Mouse (Mus musculus): ENCODE measurements around the gene Dusp3. TPM values are rescaled to one million over a fixed set of nuclear protein-coding genes. Genes with fewer than 3 reads are reported as not detected.

Dusp3 gene
- polyA plus RNA-seq, 1 experiment from 2014 or later = 16.9 TPM

GRCm38 (mm10) chr11:101971410-101971809, 15.4 kb downstream of the Dusp3 start:
- Histone ChIP-seq H3K27me3 (ENCODE audit: insufficient read depth, low read length) (peaks cover 12% of the 10 kb centered on the region; the same call in 1 of the 2 replicates), H3K4me2 (no peak overlapping the region), H3K9ac (no peak overlapping the region), H3K27ac (ENCODE audit: low read depth) (no peak overlapping the region), H3K9me3 (ENCODE audit: low read depth, low read length) (no peaks in the 10 kb centered on the region), H3K36me3 (ENCODE audit: insufficient read depth) (no peaks in the 10 kb centered on the region), H3K4me3 (ENCODE audit: low read depth, low read length) (no peak overlapping the region), H3K4me1 (ENCODE audit: insufficient read depth) (no peaks in the 10 kb centered on the region)
- peak; percentile 73 for TF ChIP-seq CTCF (IDR thresholded peaks at IDR 0.05; ENCODE audit: low read depth)
- WGBS = 35% methylated on average over 3 of the region's 3 CpGs
- DNase-seq (peak; percentile 46), ATAC-seq (ENCODE audit: insufficient read depth) (no peak)

- no peak for TF ChIP-seq CTCF (IDR thresholded peaks at IDR 0.05; ENCODE audit: low read depth)
- H3K9ac ChIP-seq = no peak overlapping the region
- no peak overlapping the region for H3K27ac ChIP-seq (ENCODE audit: low read depth)
- H3K4me3 ChIP-seq (ENCODE audit: low read depth, low read length) = no peak overlapping the region
- no peaks in the 10 kb centered on the region for H3K4me1 ChIP-seq (ENCODE audit: insufficient read depth)
- WGBS = 80% methylated on average over 13 of the region's 13 CpGs
- H3K27me3 ChIP-seq (ENCODE audit: insufficient read depth, low read length) = peaks cover 27% of the 10 kb centered on the region
- DNase-seq (no peak), ATAC-seq (ENCODE audit: insufficient read depth) (no peak)
- no peaks in the 10 kb centered on the region for H3K36me3 ChIP-seq (ENCODE audit: insufficient read depth)
- no peak overlapping the region for H3K4me2 ChIP-seq
- H3K9me3 ChIP-seq (ENCODE audit: low read depth, low read length) = no peaks in the 10 kb centered on the region
Observed at GRCm38 (mm10) chr11:101969835-101970234, 17.0 kb downstream of the Dusp3 start.

- Histone ChIP-seq H3K36me3 (ENCODE audit: insufficient read depth) (no peaks in the 10 kb centered on the region), H3K4me2 (no peak overlapping the region), H3K27me3 (ENCODE audit: insufficient read depth, low read length) (peaks cover 38% of the 10 kb centered on the region), H3K9ac (no peak overlapping the region), H3K27ac (ENCODE audit: low read depth) (no peak overlapping the region), H3K9me3 (ENCODE audit: low read depth, low read length) (no peaks in the 10 kb centered on the region), H3K4me3 (ENCODE audit: low read depth, low read length) (no peak overlapping the region), H3K4me1 (ENCODE audit: insufficient read depth) (0 out of 2 replicates have a peak, but pooled peaks cover 4% of the 10 kb centered on the region)
- ATAC-seq (ENCODE audit: insufficient read depth) = peak; percentile 68
- peak; percentile 94 for DNase-seq
- TF ChIP-seq CTCF (IDR thresholded peaks at IDR 0.05; ENCODE audit: low read depth) = peak; percentile 96
- 0% methylated on average over 5 of the region's 5 CpGs for whole genome bisulfite sequencing
Observed at GRCm38 (mm10) chr11:101968791-101969190, 18.0 kb downstream of the Dusp3 start.

- no peak overlapping the region for H3K9ac ChIP-seq
- ATAC-seq (ENCODE audit: insufficient read depth) = peak; percentile 23; the same call in 1 of the 2 replicates
- no peaks in the 10 kb centered on the region for H3K36me3 ChIP-seq (ENCODE audit: insufficient read depth)
- H3K4me2 ChIP-seq = no peak overlapping the region
- no peak for DNase-seq
- 8% methylated on average over 7 of the region's 7 CpGs for WGBS
- H3K4me1 ChIP-seq (ENCODE audit: insufficient read depth) = peaks cover 8% of the 10 kb centered on the region; the same call in 1 of the 2 replicates
- no peak for TF ChIP-seq CTCF (IDR thresholded peaks at IDR 0.05; ENCODE audit: low read depth)
- no peak overlapping the region for H3K4me3 ChIP-seq (ENCODE audit: low read depth, low read length)
- no peaks in the 10 kb centered on the region for H3K9me3 ChIP-seq (ENCODE audit: low read depth, low read length)
- peaks cover 43% of the 10 kb centered on the region for H3K27me3 ChIP-seq (ENCODE audit: insufficient read depth, low read length)
- H3K27ac ChIP-seq (ENCODE audit: low read depth) = no peak overlapping the region
Observed at GRCm38 (mm10) chr11:101968311-101968710, 18.5 kb downstream of the Dusp3 start.

- H3K4me3 ChIP-seq (ENCODE audit: low read depth, low read length) = no peak within 1 kb of the TSS
- no peak for DNase-seq
- no peak within 1 kb of the TSS for H3K4me2 ChIP-seq
- H3K27me3 ChIP-seq (ENCODE audit: insufficient read depth, low read length) = peaks cover 55% of the 10 kb centered on the region
- no peak within 1 kb of the TSS for H3K9ac ChIP-seq
- 20% methylated on average over 10 of the region's 10 CpGs for WGBS
- ATAC-seq (ENCODE audit: insufficient read depth) = no peak
- H3K9me3 ChIP-seq (ENCODE audit: low read depth, low read length) = no peaks in the 10 kb centered on the region
- H3K4me1 ChIP-seq (ENCODE audit: insufficient read depth) = peaks cover 8% of the 10 kb centered on the region; the same call in 1 of the 2 replicates
- no peak within 1 kb of the TSS for H3K27ac ChIP-seq (ENCODE audit: low read depth)
- TF ChIP-seq CTCF (IDR thresholded peaks at IDR 0.05; ENCODE audit: low read depth) = no peak
- H3K36me3 ChIP-seq (ENCODE audit: insufficient read depth) = no peaks in the 10 kb centered on the region
Observed at GRCm38 (mm10) chr11:101966965-101967614, 19.7 kb downstream of the Dusp3 start, which contains the start of gene Sost. Sost (minus strand) TSS chr11:101967015.

GRCm38 (mm10) chr11:101965553-101965952, 21.3 kb downstream of the Dusp3 start:
- H3K4me2 ChIP-seq = no peak overlapping the region
- DNase-seq = no peak
- H3K4me1 ChIP-seq (ENCODE audit: insufficient read depth) = peaks cover 8% of the 10 kb centered on the region; the same call in 1 of the 2 replicates
- no peak for ATAC-seq (ENCODE audit: insufficient read depth)
- TF ChIP-seq CTCF (IDR thresholded peaks at IDR 0.05; ENCODE audit: low read depth) = no peak
- 7% methylated on average over 2 of the region's 2 CpGs for WGBS
- no peaks in the 10 kb centered on the region for H3K9me3 ChIP-seq (ENCODE audit: low read depth, low read length)
- H3K4me3 ChIP-seq (ENCODE audit: low read depth, low read length) = no peak overlapping the region
- peaks cover 69% of the 10 kb centered on the region for H3K27me3 ChIP-seq (ENCODE audit: insufficient read depth, low read length)
- no peak overlapping the region for H3K9ac ChIP-seq
- H3K27ac ChIP-seq (ENCODE audit: low read depth) = no peak overlapping the region
- H3K36me3 ChIP-seq (ENCODE audit: insufficient read depth) = no peaks in the 10 kb centered on the region

- 10% methylated on average over 8 of the region's 8 CpGs for WGBS
- ATAC-seq (ENCODE audit: insufficient read depth) = no peak
- H3K27ac ChIP-seq (ENCODE audit: low read depth) = no peak overlapping the region
Observed at GRCm38 (mm10) chr11:101964647-101965046, 22.2 kb downstream of the Dusp3 start.

More at GRCm38 (mm10) chr11:101964647-101965046, 22.2 kb downstream of the Dusp3 start:
- H3K9me3 ChIP-seq (ENCODE audit: low read depth, low read length) = no peaks in the 10 kb centered on the region
- no peak for TF ChIP-seq CTCF (IDR thresholded peaks at IDR 0.05; ENCODE audit: low read depth)
- DNase-seq = no peak
- H3K4me3 ChIP-seq (ENCODE audit: low read depth, low read length) = peak overlapping the region; percentile 46; the same call in 1 of the 2 replicates
- peaks cover 8% of the 10 kb centered on the region; the same call in 1 of the 2 replicates for H3K4me1 ChIP-seq (ENCODE audit: insufficient read depth)
- H3K27me3 ChIP-seq (ENCODE audit: insufficient read depth, low read length) = peaks cover 69% of the 10 kb centered on the region
- peak overlapping the region; percentile 95 for H3K4me2 ChIP-seq
- no peaks in the 10 kb centered on the region for H3K36me3 ChIP-seq (ENCODE audit: insufficient read depth)
- H3K9ac ChIP-seq = no peak overlapping the region

All from lung, embryonic 14.5 days (tissue).